Mouse (Mus musculus) ES-Bruce4 (cell line): ENCODE measurements around the gene Tcf7l1. TPM values are rescaled to one million over a fixed set of nuclear protein-coding genes. Genes with fewer than 3 reads are reported as not detected.

Source experiments
- H3K27ac ChIP-seq: 2 replicates; pipeline ENCODE4 v1.5.1; 2012; ENCODE audit warnings: low read length, inconsistent platforms; ENCODE audit not compliant: insufficient read depth
- H3K27me3 ChIP-seq: 2 replicates; pipeline ENCODE4 v1.6.1; 2012; ENCODE audit warnings: mild to moderate bottlenecking, low read length, inconsistent platforms; ENCODE audit not compliant: control insufficient read depth, poor library complexity, insufficient read depth, severe bottlenecking
- H3K36me3 ChIP-seq: 2 replicates; pipeline ENCODE4 v1.6.1; 2012; ENCODE audit warnings: inconsistent platforms, mild to moderate bottlenecking, low read length, moderate library complexity; ENCODE audit not compliant: control insufficient read depth, poor library complexity, insufficient read depth, severe bottlenecking
- H3K4me1 ChIP-seq: one replicate; pipeline ENCODE4 v1.8.1; 2011; ENCODE audit warnings: low read length; ENCODE audit not compliant: control insufficient read depth, insufficient read depth
- H3K4me3 ChIP-seq: 2 replicates; pipeline ENCODE4 v1.5.1; 2011; ENCODE audit warnings: low read depth, mild to moderate bottlenecking, low read length
- H3K9ac ChIP-seq: 2 replicates; pipeline ENCODE4 v1.6.1; 2012; ENCODE audit warnings: low read depth, mild to moderate bottlenecking, inconsistent platforms; ENCODE audit not compliant: poor library complexity, severe bottlenecking
- H3K9me3 ChIP-seq: replicated peaks from 2 replicates; pipeline ENCODE4 v1.6.1; 2012; ENCODE audit warnings: mild to moderate bottlenecking, low read length, inconsistent platforms; ENCODE audit not compliant: control insufficient read depth, poor library complexity, insufficient read depth, severe bottlenecking
- CTCF ChIP-seq: IDR thresholded peaks from one replicate; pipeline ENCODE4 v1.8.1; 2011; ENCODE audit warnings: low read depth, low read length
- EP300 ChIP-seq: IDR thresholded peaks from 2 replicates; pipeline ENCODE4 v1.6.1; 2011; ENCODE audit warnings: low read depth, low read length; ENCODE audit not compliant: insufficient read depth
- POLR2A ChIP-seq: IDR thresholded peaks from one replicate; pipeline ENCODE4 v1.8.1; 2011; ENCODE audit warnings: low read length; ENCODE audit not compliant: insufficient read depth
- polyA plus RNA-seq: library from polyadenylated mRNA; stranded (reverse); fragments of >200 nt; gene quantifications from 2 replicates; pipeline ENCODE4 v1.2.4, GENCODE M21; 2011; ENCODE audit warnings: low read depth; ENCODE audit not compliant: missing spikeins, insufficient read depth, insufficient read length

Tcf7l1 gene
- polyA plus RNA-seq, 1 experiment = 84.8 TPM

GRCm38 (mm10) chr6:72610261-72610660 lies 178.8 kb downstream of the Tcf7l1 start:
- Histone ChIP-seq H3K27me3 (no peaks in the 10 kb centered on the region), H3K4me3 (no peak overlapping the region), H3K9ac (no peak overlapping the region), H3K27ac (no peak overlapping the region), H3K4me1 (no peaks in the 10 kb centered on the region), H3K9me3 (no peaks in the 10 kb centered on the region), H3K36me3 (peaks cover 59% of the 10 kb centered on the region)
- no peak for TF ChIP-seq CTCF
- no peak for TF ChIP-seq EP300
- no peak for TF ChIP-seq POLR2A

DNA sequence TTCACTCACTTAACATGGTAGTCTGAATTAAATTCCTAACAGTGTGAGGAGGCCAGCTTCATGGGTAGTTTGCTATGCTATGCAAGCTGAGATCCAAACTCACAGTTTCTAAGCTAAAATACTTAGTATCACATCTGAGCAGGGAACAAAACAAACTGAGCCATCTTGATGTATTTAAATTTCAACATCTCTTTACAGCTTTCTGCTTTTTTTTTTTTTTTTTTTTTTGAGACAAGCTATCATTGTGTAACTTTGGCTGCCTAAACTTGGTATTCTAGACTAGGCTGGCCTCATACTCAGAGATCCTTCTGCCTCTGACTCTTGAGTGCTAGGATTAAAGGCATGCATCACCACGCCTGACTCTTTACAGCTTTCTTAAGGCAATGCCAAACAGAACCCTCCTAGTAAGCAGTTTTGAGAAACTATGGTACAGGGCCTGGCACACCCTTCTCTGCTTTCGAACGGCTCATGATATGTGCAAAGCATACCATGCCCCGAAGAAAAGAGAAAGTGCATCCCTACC lies 180.3 kb downstream of the Tcf7l1 start:
- Histone ChIP-seq H3K27ac (no peak overlapping the region), H3K9me3 (no peaks in the 10 kb centered on the region), H3K36me3 (peaks cover 60% of the 10 kb centered on the region), H3K4me1 (no peaks in the 10 kb centered on the region), H3K4me3 (no peak overlapping the region), H3K27me3 (no peaks in the 10 kb centered on the region), H3K9ac (no peak overlapping the region)
- TF ChIP-seq EP300 (no peak), POLR2A (no peak), CTCF (no peak)

DNA sequence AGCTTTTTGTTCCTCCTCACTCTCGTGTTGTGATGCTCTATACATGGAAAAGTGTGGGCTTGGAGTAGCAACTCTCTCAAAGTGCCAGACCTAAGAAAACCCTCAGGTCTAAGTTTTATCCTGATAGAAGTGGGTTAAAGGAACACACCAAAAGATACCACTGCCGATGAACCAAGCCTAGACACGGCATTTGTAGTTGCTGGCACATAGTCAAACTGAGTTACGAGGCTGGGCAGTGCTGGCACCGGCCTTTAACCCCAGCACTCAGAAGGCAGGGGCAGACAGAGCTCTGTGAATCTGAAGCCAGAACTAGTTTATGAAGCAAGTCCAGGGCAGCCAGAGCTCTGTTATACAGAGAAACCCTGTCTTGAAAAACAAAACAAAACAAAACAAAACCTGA lies 181.4 kb downstream of the Tcf7l1 start:
- peaks cover 51% of the 10 kb centered on the region for H3K36me3 ChIP-seq

GRCm38 (mm10) chr6:72607060-72607459 lies 182.0 kb downstream of the Tcf7l1 start:
- Histone ChIP-seq H3K4me1 (no peaks in the 10 kb centered on the region), H3K36me3 (peaks cover 48% of the 10 kb centered on the region), H3K4me3 (no peak overlapping the region), H3K27ac (no peak overlapping the region), H3K27me3 (no peaks in the 10 kb centered on the region), H3K9me3 (no peaks in the 10 kb centered on the region), H3K9ac (no peak overlapping the region)
- TF ChIP-seq CTCF (no peak), EP300 (no peak), POLR2A (no peak)

More for the DNA sequence above, 181.4 kb downstream of the Tcf7l1 start:
- Histone ChIP-seq H3K4me1 (no peaks in the 10 kb centered on the region), H3K27me3 (no peaks in the 10 kb centered on the region), H3K9ac (no peak overlapping the region), H3K4me3 (no peak overlapping the region), H3K27ac (no peak overlapping the region), H3K9me3 (no peaks in the 10 kb centered on the region)
- TF ChIP-seq CTCF = no peak
- no peak for TF ChIP-seq POLR2A
- no peak for TF ChIP-seq EP300

DNA sequence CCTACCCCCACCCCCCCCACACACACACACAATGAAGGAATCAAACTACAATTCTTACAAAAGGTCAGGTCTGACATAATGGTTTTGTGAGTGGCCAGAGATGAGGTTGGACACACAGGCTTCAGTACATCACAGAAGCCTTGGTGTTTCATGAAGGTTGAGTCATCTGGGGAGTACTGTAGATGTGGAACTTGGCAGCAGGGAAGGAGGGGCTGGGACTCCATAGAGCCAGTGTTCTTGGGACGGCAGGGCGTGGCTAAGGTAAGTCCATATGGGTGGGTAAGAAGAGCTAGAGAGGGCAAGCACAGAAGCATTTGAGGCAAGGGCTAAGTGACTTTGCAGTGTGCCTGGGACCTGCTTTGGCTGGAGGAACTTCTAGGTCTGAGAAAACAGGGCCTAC lies 185.0 kb downstream of the Tcf7l1 start:
- Histone ChIP-seq H3K36me3 (peaks cover 22% of the 10 kb centered on the region), H3K9ac (no peak overlapping the region), H3K27me3 (no peaks in the 10 kb centered on the region), H3K27ac (no peak overlapping the region), H3K4me3 (no peak overlapping the region), H3K4me1 (no peaks in the 10 kb centered on the region), H3K9me3 (no peaks in the 10 kb centered on the region)
- TF ChIP-seq POLR2A (no peak), CTCF (no peak), EP300 (no peak)

- TF ChIP-seq CTCF (peak; percentile 89), POLR2A (no peak)
- Histone ChIP-seq H3K27me3 (no peaks in the 10 kb centered on the region), H3K4me3 (no peak overlapping the region), H3K9ac (no peak overlapping the region), H3K4me1 (no peaks in the 10 kb centered on the region), H3K36me3 (peaks cover 11% of the 10 kb centered on the region; the same call in 1 of the 2 replicates), H3K27ac (no peak overlapping the region), H3K9me3 (no peaks in the 10 kb centered on the region)
Observed at GRCm38 (mm10) chr6:72601732-72602131, 187.3 kb downstream of the Tcf7l1 start.
